Mouse (Mus musculus): Measurements from ENCODE around the gene Ccdc137. TPM values are rescaled to one million over a fixed set of nuclear protein-coding genes. Genes with fewer than 3 reads are reported as not detected.

The Ccdc137 gene
- polyA plus RNA-seq, 1 experiment from 2014 or later = 32.2 TPM

GRCm38 (mm10) chr11:120465521-120465920 lies 7.6 kb downstream of the Ccdc137 start:
- H3K4me2 ChIP-seq = no peak overlapping the region

GRCm38 (mm10) chr11:120467051-120467735 lies 9.3 kb downstream of the Ccdc137 start, which contains the start of gene Arl16:
TSS of gene Arl16 (minus strand) at chr11:120467607.
- peak within 1 kb of the TSS; percentile 81 for H3K4me2 ChIP-seq
- ATAC-seq (ENCODE audit: insufficient read depth, low FRiP score, low read depth) = peak; percentile 100
- H3K27ac ChIP-seq = peak within 1 kb of the TSS; percentile 60; the same call in 1 of the 2 replicates
- no peaks in the 10 kb centered on the region for H3K9me3 ChIP-seq
- under 1% methylated on average over 54 of the region's 54 CpGs for WGBS
- peak within 1 kb of the TSS; percentile 90 for H3K9ac ChIP-seq
- peaks cover 30% of the 10 kb centered on the region for H3K36me3 ChIP-seq
- H3K4me3 ChIP-seq (replicated peaks) = peak within 1 kb of the TSS; percentile 94
- H3K4me1 ChIP-seq = peaks cover 18% of the 10 kb centered on the region
- H3K27me3 ChIP-seq (replicated peaks) = no peaks in the 10 kb centered on the region

More at GRCm38 (mm10) chr11:120465521-120465920, 7.6 kb downstream of the Ccdc137 start:
- Histone ChIP-seq H3K27me3 (replicated peaks) (no peaks in the 10 kb centered on the region), H3K4me3 (replicated peaks) (no peak overlapping the region), H3K4me1 (peaks cover 18% of the 10 kb centered on the region), H3K9ac (no peak overlapping the region), H3K36me3 (peaks cover 29% of the 10 kb centered on the region), H3K27ac (no peak overlapping the region), H3K9me3 (no peaks in the 10 kb centered on the region)
- ATAC-seq (ENCODE audit: insufficient read depth, low FRiP score, low read depth) = no peak
- 90% methylated on average over 4 of the region's 4 CpGs for WGBS

- no peaks in the 10 kb centered on the region for H3K27me3 ChIP-seq (replicated peaks)
- WGBS = under 1% methylated on average over 33 of the region's 33 CpGs
- H3K9me3 ChIP-seq = no peaks in the 10 kb centered on the region
- peak overlapping the region; percentile 90 for H3K9ac ChIP-seq
- peak overlapping the region; percentile 65 for H3K4me2 ChIP-seq
- H3K36me3 ChIP-seq = peaks cover 30% of the 10 kb centered on the region
- H3K27ac ChIP-seq = peak overlapping the region; percentile 48; the same call in 1 of the 2 replicates
- peak overlapping the region; percentile 94 for H3K4me3 ChIP-seq (replicated peaks)
- peaks cover 18% of the 10 kb centered on the region for H3K4me1 ChIP-seq
- ATAC-seq (ENCODE audit: insufficient read depth, low FRiP score, low read depth) = no peak
These were observed 9.8 kb downstream of the Ccdc137 start for GRCm38 (mm10) chr11:120467736-120468092.

- Histone ChIP-seq H3K36me3 (peaks cover 59% of the 10 kb centered on the region), H3K9ac (no peak overlapping the region), H3K4me3 (replicated peaks) (no peak overlapping the region), H3K4me1 (peaks cover 10% of the 10 kb centered on the region), H3K27ac (no peak overlapping the region), H3K9me3 (no peaks in the 10 kb centered on the region), H3K27me3 (replicated peaks) (no peaks in the 10 kb centered on the region), H3K4me2 (no peak overlapping the region)
- ATAC-seq (ENCODE audit: insufficient read depth, low FRiP score, low read depth) = no peak
- 88% methylated on average over 6 of the region's 6 CpGs for WGBS
These were observed 14.1 kb downstream of the Ccdc137 start for GRCm38 (mm10) chr11:120472052-120472451.

- Histone ChIP-seq H3K36me3 (peaks cover 60% of the 10 kb centered on the region), H3K9me3 (no peaks in the 10 kb centered on the region), H3K4me2 (peak overlapping the region; percentile 82), H3K27ac (peak overlapping the region; percentile 84; the same call in 1 of the 2 replicates), H3K9ac (no peak overlapping the region), H3K4me1 (peaks cover 10% of the 10 kb centered on the region), H3K4me3 (replicated peaks) (0 out of 2 replicates have a peak overlapping the region, but pooled peaks have one; percentile 100), H3K27me3 (replicated peaks) (no peaks in the 10 kb centered on the region)
- ATAC-seq (ENCODE audit: insufficient read depth, low FRiP score, low read depth) = no peak
- 85% methylated on average over 7 of the region's 7 CpGs for WGBS
These were observed 25.6 kb downstream of the Ccdc137 start for GRCm38 (mm10) chr11:120483448-120483934.

GRCm38 (mm10) chr11:120484265-120484981 lies 26.5 kb downstream of the Ccdc137 start, which contains the start of gene Mrpl12:
TSS of gene Mrpl12 (plus strand) at chr11:120484613.
- H3K9me3 ChIP-seq = no peaks in the 10 kb centered on the region
- peak within 1 kb of the TSS; percentile 97 for H3K9ac ChIP-seq
- peaks cover 56% of the 10 kb centered on the region for H3K36me3 ChIP-seq
- H3K4me1 ChIP-seq = peaks cover 11% of the 10 kb centered on the region
- peak within 1 kb of the TSS; percentile 100 for H3K4me3 ChIP-seq (replicated peaks)
- peak within 1 kb of the TSS; percentile 84 for H3K27ac ChIP-seq
- H3K27me3 ChIP-seq (replicated peaks) = no peaks in the 10 kb centered on the region
- peak within 1 kb of the TSS; percentile 82 for H3K4me2 ChIP-seq
- peak; percentile 91 for ATAC-seq (ENCODE audit: insufficient read depth, low FRiP score, low read depth)
- WGBS = under 1% methylated on average over 59 of the region's 60 CpGs

GRCm38 (mm10) chr11:120485251-120485650 lies 27.3 kb downstream of the Ccdc137 start:
- peaks cover 49% of the 10 kb centered on the region for H3K36me3 ChIP-seq
- no peaks in the 10 kb centered on the region for H3K27me3 ChIP-seq (replicated peaks)
- peak overlapping the region; percentile 97 for H3K9ac ChIP-seq
- peaks cover 16% of the 10 kb centered on the region for H3K4me1 ChIP-seq
- H3K4me3 ChIP-seq (replicated peaks) = peak overlapping the region; percentile 100
- H3K27ac ChIP-seq = peak overlapping the region; percentile 73
- no peaks in the 10 kb centered on the region for H3K9me3 ChIP-seq
- H3K4me2 ChIP-seq = peak overlapping the region; percentile 82
- 6% methylated on average over 10 of the region's 10 CpGs for WGBS
- no peak for ATAC-seq (ENCODE audit: insufficient read depth, low FRiP score, low read depth)

GRCm38 (mm10) chr11:120488516-120488915 lies 30.6 kb downstream of the Ccdc137 start:
- H3K9me3 ChIP-seq = no peaks in the 10 kb centered on the region
- H3K4me2 ChIP-seq = no peak overlapping the region
- H3K27ac ChIP-seq = no peak overlapping the region
- H3K36me3 ChIP-seq = peaks cover 25% of the 10 kb centered on the region
- WGBS = 72% methylated on average over 4 of the region's 4 CpGs
- ATAC-seq (ENCODE audit: insufficient read depth, low FRiP score, low read depth) = no peak
- H3K9ac ChIP-seq = no peak overlapping the region
- no peaks in the 10 kb centered on the region for H3K27me3 ChIP-seq (replicated peaks)
- peaks cover 36% of the 10 kb centered on the region for H3K4me1 ChIP-seq
- H3K4me3 ChIP-seq (replicated peaks) = no peak overlapping the region

GRCm38 (mm10) chr11:120489054-120489761 lies 31.3 kb downstream of the Ccdc137 start:
- Histone ChIP-seq H3K4me1 (peaks cover 38% of the 10 kb centered on the region), H3K27ac (peak overlapping the region; percentile 90), H3K9me3 (no peaks in the 10 kb centered on the region), H3K9ac (no peak overlapping the region), H3K4me3 (replicated peaks) (no peak overlapping the region), H3K4me2 (no peak overlapping the region), H3K36me3 (peaks cover 29% of the 10 kb centered on the region), H3K27me3 (replicated peaks) (no peaks in the 10 kb centered on the region)
- 61% methylated on average over 4 of the region's 4 CpGs for WGBS
- ATAC-seq (ENCODE audit: insufficient read depth, low FRiP score, low read depth) = peak; percentile 42

GRCm38 (mm10) chr11:120490291-120491046 lies 32.6 kb downstream of the Ccdc137 start:
- ATAC-seq (ENCODE audit: insufficient read depth, low FRiP score, low read depth) = no peak
- no peaks in the 10 kb centered on the region for H3K27me3 ChIP-seq (replicated peaks)
- 35% methylated on average over 4 of the region's 4 CpGs for WGBS
- H3K27ac ChIP-seq = peak overlapping the region; percentile 90
- H3K4me1 ChIP-seq = peaks cover 39% of the 10 kb centered on the region
- no peaks in the 10 kb centered on the region for H3K9me3 ChIP-seq
- peak overlapping the region; percentile 96 for H3K4me2 ChIP-seq
- H3K4me3 ChIP-seq (replicated peaks) = no peak overlapping the region
- H3K9ac ChIP-seq = peak overlapping the region; percentile 90; the same call in 1 of the 2 replicates
- H3K36me3 ChIP-seq = peaks cover 37% of the 10 kb centered on the region
